Mouse (Mus musculus) limb, embryonic 13.5 days (tissue): Measurements from ENCODE around the gene Gm20388. TPM values are rescaled to one million over a fixed set of nuclear protein-coding genes. Genes with fewer than 3 reads are reported as not detected.
"Not testable (repeated sequence)": the region's sequence is repeated elsewhere in the genome, so short reads cannot be mapped to it uniquely, and the experiment has no call there.

Source experiments
- ATAC-seq: fragments of 200-750 bp; cut with Nextera tagmentation; 2 replicates; pipeline ENCODE4 v1.8.0; 2017; ENCODE audit warnings: low read depth, moderate number of reproducible peaks, moderate TSS enrichment; ENCODE audit not compliant: low FRiP score
- H3K27ac ChIP-seq: fragments of 300-500 bp; sonication (generic); 2 replicates; pipeline ENCODE4 v1.5.1; 2015; ENCODE audit warnings: inconsistent platforms, mild to moderate bottlenecking, moderate library complexity
- H3K27me3 ChIP-seq: fragments of 300-500 bp; sonication (generic); 2 replicates; pipeline ENCODE4 v1.6.1; 2015; ENCODE audit warnings: mild to moderate bottlenecking, inconsistent platforms
- H3K36me3 ChIP-seq: fragments of 300-500 bp; sonication (generic); 2 replicates; pipeline ENCODE4 v1.6.1; 2015; ENCODE audit warnings: inconsistent platforms, mild to moderate bottlenecking, moderate library complexity
- H3K4me1 ChIP-seq: fragments of 300-500 bp; sonication (generic); 2 replicates; pipeline ENCODE4 v1.6.1; 2015; ENCODE audit warnings: inconsistent platforms
- H3K4me2 ChIP-seq: fragments of 300-500 bp; sonication (generic); replicated peaks from 2 replicates; pipeline ENCODE4 v1.6.1; 2015; ENCODE audit warnings: inconsistent platforms, mild to moderate bottlenecking, moderate library complexity
- H3K4me3 ChIP-seq: fragments of 300-500 bp; sonication (generic); 2 replicates; pipeline ENCODE4 v1.5.1; 2015; ENCODE audit warnings: moderate library complexity, mild to moderate bottlenecking, inconsistent platforms
- H3K9ac ChIP-seq: fragments of 300-500 bp; sonication (generic); 2 replicates; pipeline ENCODE4 v1.6.1; 2015; ENCODE audit warnings: mild to moderate bottlenecking, inconsistent platforms
- H3K9me3 ChIP-seq: fragments of 300-500 bp; sonication (generic); 2 replicates; pipeline ENCODE4 v1.6.1; 2016; ENCODE audit warnings: inconsistent platforms
- WGBS: fragments of 180-500 bp; shearing (Covaris S2); methylation state at CpG from one replicate; pipeline ENCODE4 v1.1.7; 2015; 5-methylcytosine and 5-hydroxymethylcytosine counted together
- polyA plus RNA-seq: library from polyadenylated mRNA; unstranded; fragments of >200 nt; fragmentation: Nextera tagmentation; extraction: Ambion mirVana; gene quantifications from 2 replicates; pipeline ENCODE4 v1.2.1, GENCODE M21; 2015

Gm20388 gene
- polyA plus RNA-seq, 1 experiment from 2014 or later: 7.1 TPM

DNA sequence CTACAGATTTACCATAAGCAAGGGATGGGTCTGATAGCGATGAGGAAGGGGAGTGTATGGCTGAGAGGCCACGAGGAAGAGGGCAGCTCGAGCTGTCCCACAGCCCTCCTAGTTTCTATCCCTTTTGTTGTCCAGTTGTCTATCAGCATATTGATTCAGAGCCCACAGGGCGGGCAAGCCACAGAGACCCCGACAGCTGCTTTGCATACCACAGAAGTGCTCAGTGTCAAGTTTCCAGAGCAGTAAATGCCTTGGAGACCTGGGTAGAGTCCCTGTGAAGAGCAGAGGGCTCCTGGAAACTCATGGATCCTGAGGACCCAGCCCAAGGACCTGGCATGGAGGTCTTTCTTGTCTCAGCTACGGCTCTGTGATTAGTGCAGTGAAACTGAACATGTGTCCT, 3172.4 kb downstream of the Gm20388 start:
- Histone ChIP-seq H3K4me3 (no peak overlapping the region), H3K36me3 (peaks cover 98% of the 10 kb centered on the region), H3K27ac (no peak overlapping the region), H3K4me2 (no peak overlapping the region), H3K4me1 (no peaks in the 10 kb centered on the region), H3K9ac (no peak overlapping the region), H3K9me3 (no peaks in the 10 kb centered on the region), H3K27me3 (no peaks in the 10 kb centered on the region)
- 80% methylated on average over 6 of the region's 6 CpGs for WGBS
- ATAC-seq: no peak

DNA sequence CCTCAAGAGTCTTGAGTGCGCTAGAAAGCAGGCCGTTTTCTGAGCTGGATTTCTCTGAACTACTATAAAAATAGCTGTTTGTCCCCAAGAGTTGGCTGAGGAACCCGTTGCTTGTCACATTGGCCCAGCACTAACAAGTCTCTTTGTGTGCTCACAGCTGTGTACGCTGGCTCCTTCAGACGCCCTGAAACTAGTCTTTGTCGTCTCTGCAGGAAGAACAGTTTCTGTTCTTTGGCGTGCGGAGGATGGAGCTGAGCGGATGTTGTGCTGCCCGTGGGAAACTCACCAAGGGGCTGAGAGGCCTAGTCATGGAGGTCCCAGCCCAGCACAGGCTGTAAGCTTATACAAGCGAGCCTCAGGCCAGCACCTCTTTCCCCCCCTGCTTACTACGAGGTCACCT, 3173.0 kb downstream of the Gm20388 start:
- Histone ChIP-seq H3K4me2 (no peak overlapping the region), H3K4me1 (no peaks in the 10 kb centered on the region), H3K27ac (no peak overlapping the region), H3K36me3 (peaks cover 98% of the 10 kb centered on the region), H3K27me3 (no peaks in the 10 kb centered on the region), H3K4me3 (no peak overlapping the region), H3K9me3 (no peaks in the 10 kb centered on the region), H3K9ac (no peak overlapping the region)
- no peak for ATAC-seq
- WGBS: 92% methylated on average over 12 of the region's 12 CpGs

DNA sequence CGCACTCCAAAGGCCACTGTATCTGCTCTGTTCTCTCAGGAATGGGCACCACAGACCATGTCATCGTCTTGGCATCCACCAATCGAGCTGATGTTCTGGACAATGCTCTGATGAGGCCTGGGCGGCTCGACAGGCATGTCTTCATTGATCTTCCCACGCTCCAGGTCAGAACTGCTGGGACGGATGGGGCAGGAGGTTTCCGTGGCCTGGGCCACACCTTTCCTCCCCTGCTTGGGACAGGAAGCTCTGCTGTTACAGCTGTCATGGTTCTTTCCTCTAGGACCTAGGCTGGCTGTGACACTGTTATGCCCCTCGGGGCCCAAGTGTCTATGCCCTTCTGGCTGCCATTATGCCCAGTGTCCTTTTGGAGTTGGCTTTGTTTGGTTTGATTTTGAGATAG, 3176.6 kb downstream of the Gm20388 start:
- Histone ChIP-seq H3K27ac (no peak overlapping the region), H3K4me3 (no peak overlapping the region), H3K4me1 (no peaks in the 10 kb centered on the region), H3K9me3 (no peaks in the 10 kb centered on the region), H3K4me2 (no peak overlapping the region), H3K36me3 (peaks cover 100% of the 10 kb centered on the region), H3K9ac (no peak overlapping the region), H3K27me3 (no peaks in the 10 kb centered on the region)
- ATAC-seq: no peak
- 91% methylated on average over 9 of the region's 9 CpGs for WGBS

DNA sequence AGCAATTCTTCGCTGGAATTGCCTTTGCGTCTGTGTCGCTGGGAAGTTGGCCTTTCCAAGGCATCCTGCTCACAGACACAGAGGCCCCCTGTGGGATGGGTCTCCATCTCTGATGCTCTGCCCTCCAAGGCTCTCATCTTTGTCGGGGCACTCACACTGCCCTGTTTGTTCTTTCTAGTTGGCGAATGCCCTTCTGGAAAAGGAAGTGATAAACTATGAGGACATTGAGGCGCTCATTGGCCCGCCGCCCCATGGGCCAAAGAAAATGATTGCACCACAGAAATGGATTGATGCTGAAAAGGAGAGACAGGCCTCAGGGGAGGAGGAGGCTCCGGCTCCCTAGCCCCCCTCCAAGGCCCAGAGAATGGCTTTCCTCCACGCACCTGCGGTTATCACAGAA, 3186.6 kb downstream of the Gm20388 start:
- Histone ChIP-seq H3K27ac (no peak overlapping the region), H3K4me2 (no peak overlapping the region), H3K36me3 (peaks cover 56% of the 10 kb centered on the region), H3K4me3 (no peak overlapping the region), H3K9me3 (no peaks in the 10 kb centered on the region), H3K27me3 (no peaks in the 10 kb centered on the region), H3K4me1 (peaks cover 3% of the 10 kb centered on the region), H3K9ac (no peak overlapping the region)
- 89% methylated on average over 11 of the region's 11 CpGs for WGBS
- ATAC-seq: no peak

DNA sequence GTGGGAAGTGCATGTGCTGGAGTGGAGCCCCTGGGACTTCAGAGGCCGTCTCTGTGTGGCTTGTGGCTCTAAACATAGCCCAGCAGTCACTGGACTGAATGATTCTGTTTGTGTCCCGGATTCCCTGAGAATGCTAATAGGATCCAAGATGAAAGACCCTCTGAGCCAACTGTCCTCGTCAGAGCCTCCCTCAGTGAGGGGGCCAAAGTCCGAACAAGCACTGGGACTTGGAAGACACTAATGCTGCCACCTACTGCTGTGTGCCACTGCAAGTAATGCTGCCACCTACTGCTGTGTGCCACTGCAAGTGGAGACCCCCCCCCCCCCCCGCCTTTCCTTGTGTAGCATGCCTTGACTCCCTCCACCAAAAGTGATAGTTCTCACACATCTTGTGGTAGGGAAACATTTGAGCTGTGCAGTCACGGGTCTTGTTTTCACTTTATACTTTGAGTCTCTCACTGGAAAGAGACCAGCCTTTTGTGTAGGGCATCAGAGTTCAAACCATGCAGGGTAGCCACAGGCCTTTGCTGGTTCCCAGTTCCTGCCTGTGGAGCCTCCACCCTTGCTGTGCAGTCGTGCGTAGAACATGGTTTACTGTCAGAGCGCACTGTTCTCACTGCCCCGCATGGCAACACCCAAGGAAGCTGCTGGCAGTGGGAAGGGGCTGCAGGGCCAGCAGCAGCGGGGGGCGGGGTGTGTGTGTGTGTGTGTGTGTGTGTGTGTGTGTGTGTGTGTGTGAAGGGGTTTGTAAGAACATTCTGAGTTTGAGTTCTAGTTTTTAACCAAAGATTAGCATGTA, 3187.3 kb downstream of the Gm20388 start:
- Histone ChIP-seq H3K9ac (no peak overlapping the region), H3K36me3 (peaks cover 51% of the 10 kb centered on the region), H3K4me3 (no peak overlapping the region), H3K27ac (no peak overlapping the region), H3K9me3 (no peaks in the 10 kb centered on the region), H3K4me2 (no peak overlapping the region), H3K4me1 (peaks cover 3% of the 10 kb centered on the region), H3K27me3 (no peaks in the 10 kb centered on the region)
- ATAC-seq: no peak
- WGBS: 80% methylated on average over 12 of the region's 12 CpGs

DNA sequence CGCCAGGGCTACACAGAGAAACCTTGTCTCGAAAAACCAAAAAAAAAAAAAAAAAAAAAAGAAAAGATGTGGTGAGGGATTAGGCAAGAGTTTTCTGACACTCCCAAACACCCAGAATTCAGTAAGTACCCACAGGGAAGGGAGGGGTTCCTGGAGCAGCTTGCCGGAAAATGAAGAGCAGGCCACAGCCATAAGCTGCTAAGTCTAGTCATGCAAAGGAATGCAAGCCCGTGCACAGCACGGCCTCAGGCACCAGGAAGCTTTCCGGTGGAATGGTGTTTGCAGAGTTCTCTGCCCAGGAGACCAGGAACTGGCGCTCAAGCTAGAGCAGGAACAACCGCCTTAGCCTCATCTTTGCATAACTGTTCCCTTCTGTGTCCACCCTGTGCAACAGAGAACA, 3189.6 kb downstream of the Gm20388 start:
- no peaks in the 10 kb centered on the region for H3K9me3 ChIP-seq
- no peaks in the 10 kb centered on the region for H3K27me3 ChIP-seq
- ATAC-seq: no peak
- H3K4me3 ChIP-seq: no peak overlapping the region
- 0 out of 2 replicates have a peak overlapping the region, but pooled peaks have one; percentile 1 for H3K4me2 ChIP-seq
- H3K9ac ChIP-seq: peak overlapping the region; percentile 35; the same call in 1 of the 2 replicates
- H3K36me3 ChIP-seq: peaks cover 48% of the 10 kb centered on the region
- H3K4me1 ChIP-seq: peaks cover 16% of the 10 kb centered on the region
- 38% methylated on average over 8 of the region's 8 CpGs for WGBS
- peak overlapping the region; percentile 22; the same call in 1 of the 2 replicates for H3K27ac ChIP-seq

DNA sequence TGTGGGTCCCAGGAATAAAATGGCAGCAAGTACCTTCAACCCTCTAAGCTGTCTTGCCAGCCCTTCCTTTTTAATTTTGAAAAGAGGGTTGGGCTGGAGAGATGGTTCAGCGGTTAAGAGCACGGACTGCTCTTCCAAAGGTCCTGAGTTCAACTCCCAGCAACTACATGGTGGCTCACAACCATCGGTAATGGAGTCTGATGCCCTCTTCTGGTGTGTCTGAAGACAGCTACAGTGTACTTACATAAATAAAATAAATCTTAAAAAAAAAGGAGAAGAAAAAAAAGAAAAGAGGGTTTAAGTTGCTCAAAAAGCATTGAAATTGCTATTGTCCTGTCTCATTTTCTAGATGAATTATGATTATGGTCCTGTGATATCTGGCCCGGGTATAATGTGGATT, 3190.6 kb downstream of the Gm20388 start:
- Histone ChIP-seq H3K27ac (no peak overlapping the region), H3K9ac (no peak overlapping the region), H3K4me2 (peak overlapping the region; percentile 78), H3K9me3 (no peaks in the 10 kb centered on the region), H3K27me3 (no peaks in the 10 kb centered on the region), H3K36me3 (peaks cover 49% of the 10 kb centered on the region), H3K4me1 (peaks cover 16% of the 10 kb centered on the region), H3K4me3 (0 out of 2 replicates have a peak overlapping the region, but pooled peaks have one; percentile 74)
- 77% methylated on average over 4 of the region's 4 CpGs for WGBS
- no peak for ATAC-seq

DNA sequence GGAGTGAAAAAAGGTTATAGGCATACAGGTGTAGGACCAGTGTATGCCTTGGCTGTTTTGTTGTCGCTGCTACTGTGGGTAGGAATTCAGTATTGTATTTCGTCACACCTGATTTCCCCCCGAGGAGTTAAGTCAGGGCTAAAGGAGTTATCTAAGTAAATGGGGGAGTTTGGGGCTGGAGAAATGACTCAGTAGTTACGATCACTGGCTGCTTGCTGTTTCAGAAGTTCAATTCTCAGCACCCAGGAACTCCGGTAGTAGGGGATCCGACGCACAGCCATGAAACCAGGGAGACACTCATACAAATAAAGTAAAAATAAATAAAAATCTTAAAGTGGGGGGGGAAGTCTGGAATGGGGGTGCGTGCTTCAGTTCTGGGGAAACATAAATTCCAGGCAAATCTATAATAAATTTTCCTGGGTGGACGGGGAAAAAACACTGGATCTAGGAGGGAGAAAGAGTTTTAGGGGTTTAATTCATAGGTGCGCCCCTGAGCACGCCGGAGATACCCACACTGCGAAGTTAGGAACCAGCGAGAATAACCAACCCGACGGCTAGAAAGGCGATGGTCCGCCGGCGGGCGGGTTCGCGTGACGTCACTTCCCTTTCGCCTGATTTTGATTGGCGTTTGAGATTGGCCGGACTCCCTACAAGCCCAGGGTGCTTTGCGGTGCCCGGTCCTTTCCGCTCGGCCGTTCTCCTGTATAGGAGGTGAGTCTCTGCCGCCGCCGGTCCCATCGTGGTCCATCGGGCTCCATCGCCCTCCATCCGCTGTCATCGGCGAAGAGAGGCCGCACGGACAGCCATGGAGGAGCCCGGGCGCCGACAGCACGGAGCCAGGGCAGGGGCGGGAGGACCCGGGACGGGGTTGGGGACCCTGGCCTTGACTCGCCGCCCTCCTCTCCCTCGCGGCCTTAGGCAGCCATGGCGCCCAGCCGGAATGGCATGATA, 3191.4 kb downstream of the Gm20388 start, which contains the start of gene Rpl13:
Gene Rpl13 (plus strand): TSS at position 616 of the 951 bp plus-strand sequence.
- peak; percentile 95 for ATAC-seq
- H3K9me3 ChIP-seq: no peaks in the 10 kb centered on the region
- peaks cover 46% of the 10 kb centered on the region for H3K36me3 ChIP-seq
- H3K9ac ChIP-seq: peak within 1 kb of the TSS; percentile 99
- peak within 1 kb of the TSS; percentile 74 for H3K4me3 ChIP-seq
- peak within 1 kb of the TSS; percentile 96 for H3K27ac ChIP-seq
- under 1% methylated on average over 53 of the region's 56 CpGs for WGBS
- peaks cover 16% of the 10 kb centered on the region for H3K4me1 ChIP-seq
- no peaks in the 10 kb centered on the region for H3K27me3 ChIP-seq
- H3K4me2 ChIP-seq: peak within 1 kb of the TSS; percentile 97

DNA sequence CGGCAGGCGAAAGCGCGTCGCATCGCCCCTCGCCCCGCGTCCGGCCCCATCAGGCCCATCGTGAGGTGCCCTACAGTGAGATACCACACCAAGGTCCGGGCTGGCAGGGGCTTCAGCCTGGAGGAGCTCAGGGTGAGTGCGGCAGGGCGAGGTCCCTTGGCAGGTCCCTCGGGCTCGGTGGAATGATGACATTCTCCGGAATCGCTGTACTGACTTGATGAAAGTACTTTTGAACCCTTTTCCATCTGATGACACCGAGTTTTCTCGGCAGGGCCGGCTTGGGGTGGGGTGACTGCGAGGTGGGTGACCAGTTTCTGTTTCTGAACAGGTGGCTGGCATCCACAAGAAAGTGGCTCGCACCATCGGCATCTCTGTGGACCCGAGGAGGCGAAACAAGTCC, 3192.2 kb downstream of the Gm20388 start:
- H3K4me3 ChIP-seq: peak overlapping the region; percentile 74
- H3K9me3 ChIP-seq, H3K27me3 ChIP-seq, ATAC-seq: not testable (repeated sequence)
- peaks cover 16% of the 10 kb centered on the region for H3K4me1 ChIP-seq
- H3K36me3 ChIP-seq: peaks cover 37% of the 10 kb centered on the region
- H3K4me2 ChIP-seq: peak overlapping the region; percentile 97
- under 1% methylated on average over 26 of the region's 26 CpGs for WGBS
- H3K9ac ChIP-seq: peak overlapping the region; percentile 99
- H3K27ac ChIP-seq: peak overlapping the region; percentile 96

DNA sequence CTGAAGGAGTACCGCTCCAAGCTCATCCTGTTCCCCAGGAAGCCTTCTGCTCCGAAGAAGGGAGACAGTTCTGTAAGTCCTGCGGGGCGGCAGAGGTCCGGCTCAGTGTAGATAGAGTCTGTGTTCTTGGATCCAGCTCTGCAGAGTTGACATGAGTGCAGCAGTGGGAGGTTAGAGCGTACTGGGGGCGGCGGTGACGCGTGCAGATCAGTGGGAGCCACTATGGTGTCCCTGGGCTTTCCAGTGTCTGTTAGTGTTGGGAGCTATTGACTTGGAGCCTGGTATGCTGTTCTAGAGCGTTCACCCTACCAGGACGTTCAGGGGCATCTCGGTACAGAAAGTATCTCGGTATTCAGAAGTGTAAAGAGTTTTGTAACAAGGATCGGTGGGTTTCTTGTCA, 3192.6 kb downstream of the Gm20388 start:
- peaks cover 33% of the 10 kb centered on the region for H3K36me3 ChIP-seq
- 16% methylated on average over 15 of the region's 15 CpGs for WGBS
- H3K9me3 ChIP-seq: no peaks in the 10 kb centered on the region
- H3K27me3 ChIP-seq: no peaks in the 10 kb centered on the region
- H3K4me2 ChIP-seq: peak overlapping the region; percentile 97
- H3K4me1 ChIP-seq: peaks cover 16% of the 10 kb centered on the region
- no peak for ATAC-seq
- peak overlapping the region; percentile 96 for H3K27ac ChIP-seq
- H3K9ac ChIP-seq: peak overlapping the region; percentile 99
- H3K4me3 ChIP-seq: peak overlapping the region; percentile 74

DNA sequence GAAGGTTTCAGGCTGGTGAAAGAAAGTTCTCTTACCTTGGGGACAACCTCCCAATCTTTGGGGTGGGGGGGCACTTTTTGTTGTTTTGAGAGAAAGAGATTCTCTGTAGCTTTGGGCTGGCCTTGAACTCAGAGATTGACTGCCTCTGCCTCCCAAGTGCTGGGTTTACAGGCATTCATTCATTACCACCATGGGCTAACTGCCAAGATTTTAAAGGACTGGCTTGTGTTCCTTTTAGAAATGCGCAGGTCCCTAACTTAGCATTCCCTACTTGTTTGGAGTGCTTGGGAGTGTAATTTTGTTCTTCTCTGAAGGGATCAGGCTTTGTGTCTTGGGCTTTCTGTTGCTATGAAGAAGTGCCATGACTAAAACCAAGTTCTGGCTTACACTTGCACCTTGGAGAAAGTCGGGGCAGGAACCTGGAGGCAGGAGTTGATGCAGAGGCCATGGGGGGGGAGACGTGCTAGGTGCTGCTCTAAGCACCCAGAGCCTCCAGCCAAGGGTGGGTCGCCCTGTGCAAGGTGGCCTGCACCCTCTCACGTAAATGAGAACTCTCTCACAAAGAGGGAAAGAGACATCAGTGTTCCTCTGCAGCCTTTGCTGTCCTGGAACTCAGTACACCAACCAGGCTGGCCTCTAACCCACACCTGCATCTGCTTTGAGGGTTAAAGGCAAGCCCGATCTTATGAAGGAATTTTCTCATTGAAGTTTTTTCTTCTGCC, 3193.6 kb downstream of the Gm20388 start:
- peaks cover 16% of the 10 kb centered on the region for H3K4me1 ChIP-seq
- peak overlapping the region; percentile 74 for H3K4me3 ChIP-seq
- peak overlapping the region; percentile 99 for H3K9ac ChIP-seq
- no peak overlapping the region for H3K27ac ChIP-seq
- WGBS: 84% methylated on average over 6 of the region's 6 CpGs
- H3K27me3 ChIP-seq: no peaks in the 10 kb centered on the region
- peaks cover 29% of the 10 kb centered on the region for H3K36me3 ChIP-seq
- peak overlapping the region; percentile 97 for H3K4me2 ChIP-seq
- no peak for ATAC-seq
- H3K9me3 ChIP-seq: no peaks in the 10 kb centered on the region
